Mouse (Mus musculus): ENCODE measurements around the gene Hmgb1.

Gene Hmgb1

GRCm38 (mm10) chr5:149185806-149186205 is 1.5 kb upstream of the Hmgb1 start:
- DNase-seq (ENCODE audit: low read depth, low spot score), result no peak

GRCm38 (mm10) chr5:149184844-149185186 is 526 bp upstream of the Hmgb1 start:
- no peak for DNase-seq (ENCODE audit: low read depth, low spot score)

GRCm38 (mm10) chr5:149183721-149184103 is 577 bp downstream of the Hmgb1 start:
- DNase-seq (ENCODE audit: low read depth, low spot score), result no peak

- DNase-seq (ENCODE audit: low read depth, low spot score), result no peak
Measured at GRCm38 (mm10) chr5:149183122-149183521, 1.2 kb downstream of the Hmgb1 start.

GRCm38 (mm10) chr5:149182186-149182870 is 2.0 kb downstream of the Hmgb1 start:
- DNase-seq (ENCODE audit: low read depth, low spot score), result no peak

GRCm38 (mm10) chr5:149179826-149180225 is 4.5 kb downstream of the Hmgb1 start:
- DNase-seq (ENCODE audit: low read depth, low spot score), result no peak

- DNase-seq (ENCODE audit: low read depth, low spot score), result no peak
Measured at GRCm38 (mm10) chr5:149178095-149178494, 6.2 kb downstream of the Hmgb1 start.

- DNase-seq (ENCODE audit: low read depth, low spot score), result no peak
Measured at GRCm38 (mm10) chr5:149175736-149176135, 8.6 kb downstream of the Hmgb1 start.

- no peak for DNase-seq (ENCODE audit: low read depth, low spot score)
Measured at GRCm38 (mm10) chr5:149174527-149174926, 9.8 kb downstream of the Hmgb1 start.

GRCm38 (mm10) chr5:149172246-149172645 is 12.0 kb downstream of the Hmgb1 start:
- DNase-seq (ENCODE audit: low read depth, low spot score), result no peak

- DNase-seq (ENCODE audit: low read depth, low spot score), result no peak
Measured at GRCm38 (mm10) chr5:149170841-149171588, 13.3 kb downstream of the Hmgb1 start.

- DNase-seq (ENCODE audit: low read depth, low spot score), result no peak
Measured at GRCm38 (mm10) chr5:149168816-149169215, 15.5 kb downstream of the Hmgb1 start.

GRCm38 (mm10) chr5:149168051-149168450 is 16.2 kb downstream of the Hmgb1 start:
- no peak for DNase-seq (ENCODE audit: low read depth, low spot score)

GRCm38 (mm10) chr5:149166011-149166410 is 18.3 kb downstream of the Hmgb1 start:
- no peak for DNase-seq (ENCODE audit: low read depth, low spot score)

- DNase-seq (ENCODE audit: low read depth, low spot score), result no peak
Measured at GRCm38 (mm10) chr5:149164881-149165280, 19.4 kb downstream of the Hmgb1 start.

- no peak for DNase-seq (ENCODE audit: low read depth, low spot score)
Measured at GRCm38 (mm10) chr5:149162890-149163289, 21.4 kb downstream of the Hmgb1 start.

GRCm38 (mm10) chr5:149160469-149160868 is 23.8 kb downstream of the Hmgb1 start:
- no peak for DNase-seq (ENCODE audit: low read depth, low spot score)

- no peak for DNase-seq (ENCODE audit: low read depth, low spot score)
Measured at GRCm38 (mm10) chr5:149159021-149159420, 25.3 kb downstream of the Hmgb1 start.

GRCm38 (mm10) chr5:149156886-149157563 is 27.3 kb downstream of the Hmgb1 start:
- DNase-seq (ENCODE audit: low read depth, low spot score), result no peak

- DNase-seq (ENCODE audit: low read depth, low spot score), result no peak
Measured at GRCm38 (mm10) chr5:149152774-149153155, 31.5 kb downstream of the Hmgb1 start.

GRCm38 (mm10) chr5:149152063-149152773 is 32.1 kb downstream of the Hmgb1 start:
- DNase-seq (ENCODE audit: low read depth, low spot score), result no peak

- no peak for DNase-seq (ENCODE audit: low read depth, low spot score)
Measured at GRCm38 (mm10) chr5:149150882-149151281, 33.4 kb downstream of the Hmgb1 start.

Data from brain, embryonic 18.5 days (tissue).